Mouse (Mus musculus): ENCODE measurements around the gene Pdlim4.

DNA sequence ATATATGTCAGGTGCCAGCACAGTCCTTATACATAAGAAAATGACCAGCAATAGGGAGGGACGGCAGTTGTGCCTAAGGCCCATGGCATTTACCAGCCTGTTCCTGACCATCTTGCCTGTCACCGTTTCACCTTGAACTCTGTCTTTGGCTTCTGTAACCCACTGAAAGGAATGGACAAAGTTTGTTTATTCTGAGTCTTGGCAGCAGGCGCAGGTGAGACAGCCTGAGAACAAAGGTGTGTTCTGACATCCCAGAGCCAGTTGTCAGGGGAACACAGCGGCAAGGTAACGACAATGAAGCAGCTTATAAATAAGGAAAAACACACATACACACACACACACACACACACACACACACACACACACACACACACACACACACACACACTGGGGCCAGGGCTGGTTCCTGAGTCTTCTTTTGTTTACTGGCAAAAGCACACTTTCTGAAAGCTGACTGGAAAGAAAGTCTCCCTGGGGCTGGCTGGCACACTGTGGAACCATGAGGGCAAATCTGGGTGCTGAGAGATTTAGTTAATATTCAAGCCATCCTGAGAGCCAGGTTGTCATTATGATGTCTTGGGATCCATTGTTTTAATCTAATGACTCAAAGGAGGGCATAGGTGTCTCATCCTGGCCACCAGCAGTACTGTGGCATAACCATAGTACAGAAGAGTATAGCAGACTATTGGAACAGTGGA lies 47.3 kb downstream of the Pdlim4 start:
- TF ChIP-seq POLR2A (IDR thresholded peaks at IDR 0.05; ENCODE audit: insufficient read depth, low read length) = no peak
- TF ChIP-seq CTCF (IDR thresholded peaks at IDR 0.05; ENCODE audit: low read depth, low read length) = no peak

Measured in ES-Bruce4 (cell line).